Mouse (Mus musculus): ENCODE results near the gene Ptprg. TPM values are rescaled to one million over a fixed set of nuclear protein-coding genes. Genes with fewer than 3 reads are reported as not detected.

Gene Ptprg
- polyA plus RNA-seq, 1 experiment from 2014 or later, result 48.0 TPM

DNA sequence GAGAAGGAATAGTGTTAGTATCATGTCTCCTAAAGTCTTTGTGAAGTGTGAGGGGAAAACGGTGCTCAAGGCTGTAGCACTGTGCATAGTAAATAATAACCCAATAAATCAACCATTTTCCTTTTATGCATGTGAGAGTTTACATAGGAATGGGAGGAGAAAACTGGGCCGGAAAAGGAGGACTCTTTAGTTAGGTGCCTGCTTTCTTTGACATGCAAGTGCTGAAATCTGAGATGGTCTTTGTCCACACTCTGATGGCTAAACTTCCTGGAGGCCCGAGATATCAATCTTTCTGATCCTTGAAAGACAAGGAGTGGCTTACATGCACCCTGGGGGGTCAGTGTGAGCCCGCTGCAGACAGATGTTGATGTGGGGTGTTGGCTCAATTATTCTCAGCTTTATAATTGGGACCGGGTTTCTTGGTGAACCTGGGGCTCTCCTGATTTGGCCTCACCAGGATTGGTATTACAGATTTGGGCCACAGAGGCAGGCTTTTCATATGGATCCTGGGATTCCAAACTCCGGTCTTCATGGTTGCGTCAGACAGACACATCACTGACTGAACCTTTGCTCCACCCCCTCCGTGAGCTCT is 7.4 kb downstream of the Ptprg start:
- DNase-seq (ENCODE audit: low spot score), result no peak
- H3K27ac ChIP-seq (ENCODE audit: low read depth, low read length), result no peak overlapping the region

DNA sequence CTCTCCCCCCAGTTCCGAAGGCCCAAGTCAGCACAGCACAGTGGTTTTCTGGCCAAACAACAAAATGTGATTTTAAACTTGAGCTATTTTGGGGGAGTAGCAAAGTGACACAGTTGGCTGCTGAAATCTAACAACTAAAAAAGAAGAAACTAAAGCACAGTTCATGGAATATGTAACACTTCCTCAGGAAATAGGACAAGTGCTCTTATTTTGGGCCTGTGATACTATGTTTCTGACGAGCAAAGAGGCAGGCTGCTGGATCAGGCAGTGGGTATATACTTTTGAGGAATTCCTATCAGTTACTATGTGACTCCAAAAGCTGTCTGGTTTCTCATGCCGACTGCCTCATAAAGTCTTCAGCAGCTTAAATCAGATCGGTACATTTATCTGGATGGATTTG is 8.1 kb downstream of the Ptprg start:
- no peak for DNase-seq (ENCODE audit: low spot score)
- peaks cover 3% of the 10 kb centered on the region; the same call in 1 of the 2 replicates for H3K4me1 ChIP-seq (replicated peaks; ENCODE audit: control insufficient read depth, insufficient read depth, low read length)
- no peak for ATAC-seq (replicated peaks; ENCODE audit: low FRiP score)
- H3K27me3 ChIP-seq (ENCODE audit: control insufficient read depth, insufficient read depth, low read length), result no peaks in the 10 kb centered on the region
- H3K36me3 ChIP-seq (ENCODE audit: control insufficient read depth, insufficient read depth, low read length), result no peaks in the 10 kb centered on the region
- H3K27ac ChIP-seq (ENCODE audit: low read depth, low read length), result no peak overlapping the region
- WGBS, result 92% methylated on average over 4 of the region's 4 CpGs
- H3K9me3 ChIP-seq (ENCODE audit: control insufficient read depth, low read length), result no peaks in the 10 kb centered on the region
- H3K4me2 ChIP-seq (ENCODE audit: low read depth, low read length, severe bottlenecking), result no peak overlapping the region
- H3K4me3 ChIP-seq (ENCODE audit: low read depth, low read length), result no peak overlapping the region
- no peak overlapping the region for H3K9ac ChIP-seq (ENCODE audit: low read length)

More for the DNA sequence above, 7.4 kb downstream of the Ptprg start:
- WGBS, result 79% methylated on average over 8 of the region's 8 CpGs
- ATAC-seq (replicated peaks; ENCODE audit: low FRiP score), result no peak
- no peaks in the 10 kb centered on the region for H3K27me3 ChIP-seq (ENCODE audit: control insufficient read depth, insufficient read depth, low read length)
- H3K4me2 ChIP-seq (ENCODE audit: low read depth, low read length, severe bottlenecking), result no peak overlapping the region
- H3K4me1 ChIP-seq (replicated peaks; ENCODE audit: control insufficient read depth, insufficient read depth, low read length), result peaks cover 3% of the 10 kb centered on the region; the same call in 1 of the 2 replicates
- H3K36me3 ChIP-seq (ENCODE audit: control insufficient read depth, insufficient read depth, low read length), result no peaks in the 10 kb centered on the region
- no peak overlapping the region for H3K4me3 ChIP-seq (ENCODE audit: low read depth, low read length)
- H3K9me3 ChIP-seq (ENCODE audit: control insufficient read depth, low read length), result no peaks in the 10 kb centered on the region
- no peak overlapping the region for H3K9ac ChIP-seq (ENCODE audit: low read length)

DNA sequence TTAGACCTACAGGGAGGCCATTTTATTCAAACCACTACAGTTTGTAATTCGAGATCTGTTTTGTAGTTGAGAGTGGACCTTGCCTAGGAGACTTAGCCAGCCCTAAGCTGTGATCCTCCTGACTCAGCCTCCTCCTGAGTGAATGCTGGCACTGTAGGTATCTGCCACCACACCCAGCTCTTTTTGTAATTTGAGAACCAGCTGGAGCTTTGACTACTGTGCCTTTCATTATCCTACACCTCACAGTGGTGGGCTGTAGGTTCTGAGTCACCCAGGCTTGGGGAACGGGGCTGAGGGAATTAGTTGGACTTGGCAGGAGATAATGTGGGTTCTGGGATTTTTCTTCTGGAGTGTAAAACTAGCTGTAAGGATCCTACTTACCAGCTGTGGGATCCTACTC is 9.5 kb downstream of the Ptprg start:
- no peak overlapping the region for H3K4me2 ChIP-seq (ENCODE audit: low read depth, low read length, severe bottlenecking)
- no peaks in the 10 kb centered on the region; the same call in 1 of the 2 replicates for H3K4me1 ChIP-seq (replicated peaks; ENCODE audit: control insufficient read depth, insufficient read depth, low read length)
- H3K27me3 ChIP-seq (ENCODE audit: control insufficient read depth, insufficient read depth, low read length), result no peaks in the 10 kb centered on the region
- WGBS, result 94% methylated on average over 2 of the region's 2 CpGs
- H3K27ac ChIP-seq (ENCODE audit: low read depth, low read length), result no peak overlapping the region
- no peaks in the 10 kb centered on the region for H3K36me3 ChIP-seq (ENCODE audit: control insufficient read depth, insufficient read depth, low read length)
- ATAC-seq (replicated peaks; ENCODE audit: low FRiP score), result no peak
- no peak overlapping the region for H3K4me3 ChIP-seq (ENCODE audit: low read depth, low read length)
- DNase-seq (ENCODE audit: low spot score), result no peak
- H3K9me3 ChIP-seq (ENCODE audit: control insufficient read depth, low read length), result no peaks in the 10 kb centered on the region
- H3K9ac ChIP-seq (ENCODE audit: low read length), result no peak overlapping the region

DNA sequence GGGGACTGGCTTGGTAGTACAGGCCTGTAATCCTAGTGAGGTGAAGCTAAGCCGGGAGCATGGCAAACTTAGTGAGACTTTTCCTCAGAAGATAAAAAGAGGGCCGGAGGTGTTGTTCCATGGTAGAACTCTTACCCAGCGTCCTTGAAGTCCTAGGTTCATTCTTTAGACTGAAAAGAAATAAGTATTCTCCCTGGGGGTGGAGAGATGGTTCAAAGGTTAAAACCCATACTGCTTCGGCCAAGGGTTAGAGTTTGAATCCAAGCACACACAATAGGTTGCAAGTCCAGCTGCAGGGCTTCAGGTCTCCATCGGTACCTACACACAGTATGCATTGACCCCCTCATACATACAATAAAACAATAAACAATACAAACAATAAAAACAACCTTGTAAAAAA is 10.3 kb downstream of the Ptprg start:
- 93% methylated on average over 5 of the region's 5 CpGs for WGBS
- H3K9me3 ChIP-seq (ENCODE audit: control insufficient read depth, low read length), result no peaks in the 10 kb centered on the region
- H3K27me3 ChIP-seq (ENCODE audit: control insufficient read depth, insufficient read depth, low read length), result no peaks in the 10 kb centered on the region
- H3K27ac ChIP-seq (ENCODE audit: low read depth, low read length), result no peak overlapping the region
- no peaks in the 10 kb centered on the region; the same call in 1 of the 2 replicates for H3K4me1 ChIP-seq (replicated peaks; ENCODE audit: control insufficient read depth, insufficient read depth, low read length)
- no peaks in the 10 kb centered on the region for H3K36me3 ChIP-seq (ENCODE audit: control insufficient read depth, insufficient read depth, low read length)
- DNase-seq (ENCODE audit: low spot score) (no peak), ATAC-seq (replicated peaks; ENCODE audit: low FRiP score) (no peak)
- no peak overlapping the region for H3K4me3 ChIP-seq (ENCODE audit: low read depth, low read length)
- H3K4me2 ChIP-seq (ENCODE audit: low read depth, low read length, severe bottlenecking), result no peak overlapping the region
- H3K9ac ChIP-seq (ENCODE audit: low read length), result no peak overlapping the region

DNA sequence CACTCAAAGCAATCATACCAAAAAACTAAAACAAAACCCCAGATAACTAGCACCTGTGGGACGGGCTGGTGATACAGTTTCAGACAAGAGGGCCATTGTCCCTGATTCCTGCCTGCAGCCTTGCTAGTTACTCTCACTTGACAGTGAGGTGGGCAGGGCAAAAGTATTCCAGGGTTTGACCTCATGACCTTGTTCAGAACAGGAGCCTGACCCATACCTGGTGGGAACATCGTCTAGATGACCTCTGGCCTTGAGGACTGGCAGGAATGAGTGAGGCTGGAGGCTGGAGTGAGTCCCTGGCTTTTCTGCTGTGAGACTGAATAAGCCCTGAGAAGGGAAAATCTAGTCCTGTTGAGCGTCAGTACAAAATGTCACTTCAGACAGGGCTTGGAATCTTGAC is 11.1 kb downstream of the Ptprg start:
- H3K9me3 ChIP-seq (ENCODE audit: control insufficient read depth, low read length), result no peaks in the 10 kb centered on the region
- no peak for ATAC-seq (replicated peaks; ENCODE audit: low FRiP score)
- no peak overlapping the region for H3K4me2 ChIP-seq (ENCODE audit: low read depth, low read length, severe bottlenecking)
- H3K4me3 ChIP-seq (ENCODE audit: low read depth, low read length), result no peak overlapping the region
- 85% methylated on average over 3 of the region's 3 CpGs for WGBS
- H3K27me3 ChIP-seq (ENCODE audit: control insufficient read depth, insufficient read depth, low read length), result no peaks in the 10 kb centered on the region
- H3K27ac ChIP-seq (ENCODE audit: low read depth, low read length), result no peak overlapping the region
- no peaks in the 10 kb centered on the region; the same call in 1 of the 2 replicates for H3K4me1 ChIP-seq (replicated peaks; ENCODE audit: control insufficient read depth, insufficient read depth, low read length)
- no peak overlapping the region for H3K9ac ChIP-seq (ENCODE audit: low read length)
- H3K36me3 ChIP-seq (ENCODE audit: control insufficient read depth, insufficient read depth, low read length), result no peaks in the 10 kb centered on the region
- no peak for DNase-seq (ENCODE audit: low spot score)

DNA sequence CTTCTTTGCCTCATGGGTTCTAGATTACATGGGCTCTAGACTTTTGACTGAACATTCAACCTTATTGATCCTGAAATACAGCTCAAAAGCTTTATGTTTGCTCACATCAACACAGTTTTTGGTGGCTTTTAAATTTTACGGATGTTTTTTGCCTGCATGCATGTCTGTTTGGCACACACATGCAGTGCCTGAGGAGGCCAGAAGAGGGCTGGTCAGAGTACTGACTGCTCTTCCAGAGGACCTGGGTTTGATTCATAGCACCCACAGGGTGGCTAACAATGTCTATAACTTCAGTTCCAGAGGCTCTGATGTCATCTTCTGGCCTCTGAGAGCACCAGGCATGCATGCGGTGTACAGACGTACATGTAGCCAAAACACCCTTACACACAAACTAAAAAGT is 12.0 kb downstream of the Ptprg start:
- no peaks in the 10 kb centered on the region for H3K27me3 ChIP-seq (ENCODE audit: control insufficient read depth, insufficient read depth, low read length)
- no peak overlapping the region for H3K4me2 ChIP-seq (ENCODE audit: low read depth, low read length, severe bottlenecking)
- H3K27ac ChIP-seq (ENCODE audit: low read depth, low read length), result no peak overlapping the region
- no peak for DNase-seq (ENCODE audit: low spot score)
- H3K4me3 ChIP-seq (ENCODE audit: low read depth, low read length), result no peak overlapping the region
- H3K4me1 ChIP-seq (replicated peaks; ENCODE audit: control insufficient read depth, insufficient read depth, low read length), result no peaks in the 10 kb centered on the region
- no peak overlapping the region for H3K9ac ChIP-seq (ENCODE audit: low read length)
- no peak for ATAC-seq (replicated peaks; ENCODE audit: low FRiP score)
- 90% methylated on average over 3 of the region's 3 CpGs for WGBS
- H3K36me3 ChIP-seq (ENCODE audit: control insufficient read depth, insufficient read depth, low read length), result no peaks in the 10 kb centered on the region
- no peaks in the 10 kb centered on the region for H3K9me3 ChIP-seq (ENCODE audit: control insufficient read depth, low read length)

DNA sequence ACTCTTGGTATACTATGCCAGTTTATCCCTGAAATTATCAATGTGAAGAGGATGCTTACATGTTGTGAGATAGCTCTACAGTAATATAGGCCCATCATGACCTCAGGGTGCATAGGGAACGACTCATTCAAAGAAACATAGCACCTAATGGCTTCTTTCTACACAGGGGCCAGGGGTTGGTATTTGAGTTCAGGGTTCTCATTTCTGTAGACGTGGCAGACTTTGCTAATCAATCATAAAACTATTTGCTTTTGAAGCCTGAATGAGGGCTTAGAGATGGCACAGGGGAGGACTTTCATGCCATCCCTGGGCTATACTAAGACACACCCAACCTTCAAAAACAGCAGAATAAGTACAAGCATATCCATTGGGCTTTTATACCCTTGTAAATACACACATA is 16.4 kb downstream of the Ptprg start:
- Histone ChIP-seq H3K27me3 (ENCODE audit: control insufficient read depth, insufficient read depth, low read length) (no peaks in the 10 kb centered on the region), H3K36me3 (ENCODE audit: control insufficient read depth, insufficient read depth, low read length) (no peaks in the 10 kb centered on the region), H3K9me3 (ENCODE audit: control insufficient read depth, low read length) (no peaks in the 10 kb centered on the region), H3K4me1 (replicated peaks; ENCODE audit: control insufficient read depth, insufficient read depth, low read length) (0 out of 2 replicates have a peak, but pooled peaks cover 1% of the 10 kb centered on the region), H3K4me2 (ENCODE audit: low read depth, low read length, severe bottlenecking) (no peak overlapping the region), H3K27ac (ENCODE audit: low read depth, low read length) (no peak overlapping the region), H3K9ac (ENCODE audit: low read length) (no peak overlapping the region), H3K4me3 (ENCODE audit: low read depth, low read length) (no peak overlapping the region)
- DNase-seq (ENCODE audit: low spot score), result no peak
- ATAC-seq (replicated peaks; ENCODE audit: low FRiP score), result no peak
- 86% methylated on average over 2 of the region's 2 CpGs for WGBS

DNA sequence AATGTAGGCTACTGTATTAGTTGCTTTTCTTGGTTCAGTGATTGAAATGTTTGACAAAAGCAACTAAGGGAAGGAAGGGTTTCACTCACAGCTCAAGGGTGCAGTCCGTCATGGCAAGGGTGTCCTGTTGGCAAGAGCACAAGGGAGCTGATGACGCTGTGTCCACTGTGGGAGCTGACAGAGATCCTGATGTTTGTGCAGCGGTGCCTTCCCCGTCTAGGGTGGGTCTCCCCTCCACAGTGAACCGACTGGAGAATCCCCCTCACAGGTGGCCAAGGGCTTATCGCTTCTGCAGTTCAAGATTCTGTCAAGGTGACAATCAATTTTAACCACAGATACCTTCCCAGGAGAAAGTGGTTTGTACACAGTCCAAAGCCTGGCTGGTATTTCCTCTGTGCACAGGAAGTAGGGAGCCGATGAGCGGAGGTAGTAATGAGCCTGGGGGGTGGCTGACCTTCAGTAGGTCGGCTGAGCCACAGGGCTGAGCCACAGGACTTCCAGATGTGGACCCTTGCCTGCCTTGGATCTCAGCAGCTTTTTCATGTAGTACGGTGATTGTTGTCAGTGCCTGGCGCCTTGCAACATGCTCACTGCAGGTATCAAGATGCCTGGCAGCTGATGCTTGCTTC is 18.5 kb downstream of the Ptprg start:
- DNase-seq (ENCODE audit: low spot score), result no peak
- Histone ChIP-seq H3K27ac (ENCODE audit: low read depth, low read length) (no peak overlapping the region), H3K27me3 (ENCODE audit: control insufficient read depth, insufficient read depth, low read length) (no peaks in the 10 kb centered on the region), H3K4me1 (replicated peaks; ENCODE audit: control insufficient read depth, insufficient read depth, low read length) (0 out of 2 replicates have a peak, but pooled peaks cover 4% of the 10 kb centered on the region), H3K9me3 (ENCODE audit: control insufficient read depth, low read length) (no peaks in the 10 kb centered on the region), H3K9ac (ENCODE audit: low read length) (no peak overlapping the region), H3K4me3 (ENCODE audit: low read depth, low read length) (no peak overlapping the region), H3K4me2 (ENCODE audit: low read depth, low read length, severe bottlenecking) (no peak overlapping the region), H3K36me3 (ENCODE audit: control insufficient read depth, insufficient read depth, low read length) (no peaks in the 10 kb centered on the region)
- ATAC-seq (replicated peaks; ENCODE audit: low FRiP score), result no peak
- WGBS, result 86% methylated on average over 11 of the region's 11 CpGs

DNA sequence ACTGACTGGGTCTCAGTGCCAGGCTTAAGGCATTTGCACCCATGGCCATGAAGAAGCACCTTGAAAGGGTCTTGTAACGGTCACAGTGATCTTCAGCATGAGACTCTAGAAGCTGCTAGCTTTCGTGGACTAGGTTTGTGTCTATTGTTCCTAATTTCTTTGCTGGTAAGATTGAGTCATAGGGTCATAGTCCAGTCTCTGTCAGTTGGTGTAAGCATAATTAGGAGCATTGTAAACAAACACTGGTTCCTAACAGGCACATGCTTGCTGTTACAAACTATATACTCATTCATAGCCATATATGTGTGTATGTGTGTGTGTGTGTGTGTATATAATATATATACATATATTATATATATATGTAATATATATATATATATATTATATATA is 19.1 kb downstream of the Ptprg start:
- H3K27me3 ChIP-seq (ENCODE audit: control insufficient read depth, insufficient read depth, low read length), result no peaks in the 10 kb centered on the region
- H3K9ac ChIP-seq (ENCODE audit: low read length), result no peak overlapping the region
- WGBS, result 84% methylated on average over 2 of the region's 2 CpGs
- no peak overlapping the region for H3K4me3 ChIP-seq (ENCODE audit: low read depth, low read length)
- H3K36me3 ChIP-seq (ENCODE audit: control insufficient read depth, insufficient read depth, low read length), result no peaks in the 10 kb centered on the region
- no peaks in the 10 kb centered on the region for H3K9me3 ChIP-seq (ENCODE audit: control insufficient read depth, low read length)
- H3K4me2 ChIP-seq (ENCODE audit: low read depth, low read length, severe bottlenecking), result no peak overlapping the region
- ATAC-seq (replicated peaks; ENCODE audit: low FRiP score), result no peak
- peaks cover 9% of the 10 kb centered on the region; the same call in 1 of the 2 replicates for H3K4me1 ChIP-seq (replicated peaks; ENCODE audit: control insufficient read depth, insufficient read depth, low read length)
- no peak overlapping the region for H3K27ac ChIP-seq (ENCODE audit: low read depth, low read length)
- no peak for DNase-seq (ENCODE audit: low spot score)
